Mouse (Mus musculus) MEL (cell line): ENCODE measurements around the gene Mrps9. TPM values are rescaled to one million over a fixed set of nuclear protein-coding genes. Genes with fewer than 3 reads are reported as not detected.

ENCODE experiments used
- polyA plus RNA-seq, 2 experiments: library from polyadenylated mRNA; stranded (reverse) in 1 of 2; unstranded in 1 of 2; fragments of >175 nt in 1 of 2; fragments of >200 nt in 1 of 2; gene quantifications; 2 replicates each; pipeline versions ENCODE4 v1.2.1 to v1.2.4; 2012; ENCODE audit warnings: low replicate concordance in 2 of 2, low read depth in 1 of 2; ENCODE audit not compliant: insufficient read length in 2 of 2, insufficient read depth in 1 of 2, missing spikeins in 1 of 2
- total RNA-seq: library from RNA; depleted of rRNA; stranded (reverse); fragments of 300-350 nt; gene quantifications from 2 replicates; pipeline ENCODE4 v1.2.3, GENCODE M21; 2012; rRNA removed

Gene Mrps9
- total and polyA plus RNA-seq, 3 experiments = 67.4 to 68.4 TPM; not detected in 1

Other genes starting within 250 kb of the Mrps9 start
- gene Pou3f3, start 155.5 kb upstream of the Mrps9 start, total RNA-seq = not detected in 2 replicates
- gene Pou3f3, start 155.5 kb upstream of the Mrps9 start, polyA plus RNA-seq = not detected
- gene Gpr45, start 101.6 kb downstream of the Mrps9 start, total RNA-seq = not detected in 2 replicates
- gene Gpr45, start 101.6 kb downstream of the Mrps9 start, polyA plus RNA-seq = not detected
- 7.9 and 9.2 TPM in 2 replicates for gene Tgfbrap1, start 247.4 kb downstream of the Mrps9 start, total RNA-seq
- gene Tgfbrap1, start 247.4 kb downstream of the Mrps9 start, polyA plus RNA-seq = 10 to 100 TPM in 1 of 2 experiments, not detected in 1; 17.6 TPM
- gene AI597479, start 247.5 kb downstream of the Mrps9 start, total RNA-seq = 16.8 and 20.1 TPM in 2 replicates
- 10 to 100 TPM in 1 of 2 experiments, not detected in 1; 15.3 TPM for gene AI597479, start 247.5 kb downstream of the Mrps9 start, polyA plus RNA-seq